Mouse (Mus musculus): ENCODE results near the gene Cela1. TPM values are rescaled to one million over a fixed set of nuclear protein-coding genes. Genes with fewer than 3 reads are reported as not detected.

The Cela1 gene
- polyA plus RNA-seq, 1 experiment from 2014 or later: 1.4 TPM

DNA sequence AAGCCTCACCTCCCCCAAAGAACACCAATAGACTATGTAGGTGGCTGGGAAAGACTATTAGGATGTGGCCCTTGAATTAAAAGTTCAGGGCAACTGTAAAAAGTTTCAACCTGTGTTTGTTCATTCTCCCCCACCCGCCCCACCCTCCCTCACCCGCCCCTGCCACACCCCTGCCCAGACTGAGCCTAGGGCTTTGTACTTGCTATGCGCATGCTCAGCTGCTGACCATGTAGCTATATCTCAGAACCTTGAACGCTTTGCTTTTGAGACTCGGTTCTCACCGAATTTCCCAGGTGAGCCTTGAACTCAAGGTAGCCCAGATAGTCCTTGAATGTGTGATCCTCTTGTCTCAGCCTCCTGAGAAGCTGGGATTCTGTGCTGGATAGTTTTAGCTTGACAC is 14.1 kb upstream of the Cela1 start:
- WGBS: 80% methylated on average over 6 of the region's 6 CpGs
- no peak for ATAC-seq (ENCODE audit: low FRiP score, low read depth)
- Histone ChIP-seq H3K27ac (replicated peaks) (no peak overlapping the region), H3K4me1 (peaks cover 5% of the 10 kb centered on the region; the same call in 1 of the 2 replicates), H3K36me3 (no peaks in the 10 kb centered on the region), H3K27me3 (peaks cover 21% of the 10 kb centered on the region), H3K4me2 (replicated peaks) (no peak overlapping the region), H3K9me3 (no peaks in the 10 kb centered on the region), H3K9ac (replicated peaks) (no peak overlapping the region), H3K4me3 (no peak overlapping the region)

DNA sequence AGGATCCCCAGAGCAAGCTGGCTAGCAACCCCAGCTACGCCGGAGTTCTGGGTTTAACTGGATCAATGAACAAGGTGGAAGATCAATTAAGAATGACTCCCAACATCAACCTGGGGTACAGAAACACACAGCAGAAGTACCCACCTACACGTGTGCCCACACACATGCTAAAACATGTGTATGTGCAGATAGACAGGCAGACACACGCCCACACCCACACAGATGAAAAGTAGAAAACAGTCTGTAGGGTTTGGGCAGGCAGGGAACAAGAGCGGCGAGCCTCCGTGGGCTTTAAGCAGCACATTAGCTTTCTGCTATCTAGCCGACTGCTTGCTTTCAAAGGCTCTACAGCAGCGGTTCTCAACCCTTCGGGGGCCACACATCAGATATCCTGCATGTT is 13.4 kb upstream of the Cela1 start:
- WGBS: 70% methylated on average over 10 of the region's 10 CpGs

DNA sequence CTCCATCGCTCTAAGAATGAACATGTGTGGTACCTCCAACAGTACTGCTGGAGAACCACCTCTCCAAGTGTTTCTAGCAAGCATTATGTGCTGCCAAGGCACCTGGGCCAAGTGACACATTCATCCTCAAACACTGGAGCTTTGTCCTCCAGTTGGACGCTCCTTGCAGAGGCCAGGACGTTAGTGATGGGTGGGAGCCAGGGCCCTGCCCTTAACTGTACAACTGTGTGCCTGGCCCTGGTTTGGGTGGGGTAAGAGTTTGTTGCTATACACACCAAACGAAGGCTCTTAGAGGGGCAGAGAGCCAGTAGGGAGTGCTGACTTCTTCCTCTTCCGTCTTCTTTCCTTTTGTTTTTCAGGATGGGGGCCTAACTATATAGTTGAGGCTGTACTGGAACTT is 12.7 kb upstream of the Cela1 start:
- H3K4me1 ChIP-seq: peaks cover 5% of the 10 kb centered on the region; the same call in 1 of the 2 replicates
- H3K27ac ChIP-seq (replicated peaks): no peak overlapping the region
- 80% methylated on average over 5 of the region's 5 CpGs for WGBS
- H3K4me3 ChIP-seq: no peak overlapping the region
- no peaks in the 10 kb centered on the region for H3K9me3 ChIP-seq
- no peaks in the 10 kb centered on the region for H3K36me3 ChIP-seq
- H3K27me3 ChIP-seq: peaks cover 21% of the 10 kb centered on the region
- no peak for ATAC-seq (ENCODE audit: low FRiP score, low read depth)
- no peak overlapping the region for H3K4me2 ChIP-seq (replicated peaks)
- no peak overlapping the region for H3K9ac ChIP-seq (replicated peaks)

More for the DNA sequence above, 13.4 kb upstream of the Cela1 start:
- peaks cover 5% of the 10 kb centered on the region; the same call in 1 of the 2 replicates for H3K4me1 ChIP-seq
- H3K36me3 ChIP-seq: no peaks in the 10 kb centered on the region
- no peak overlapping the region for H3K27ac ChIP-seq (replicated peaks)
- H3K4me2 ChIP-seq (replicated peaks): no peak overlapping the region
- no peak for ATAC-seq (ENCODE audit: low FRiP score, low read depth)
- no peak overlapping the region for H3K4me3 ChIP-seq
- peaks cover 21% of the 10 kb centered on the region for H3K27me3 ChIP-seq
- no peak overlapping the region for H3K9ac ChIP-seq (replicated peaks)
- no peaks in the 10 kb centered on the region for H3K9me3 ChIP-seq

DNA sequence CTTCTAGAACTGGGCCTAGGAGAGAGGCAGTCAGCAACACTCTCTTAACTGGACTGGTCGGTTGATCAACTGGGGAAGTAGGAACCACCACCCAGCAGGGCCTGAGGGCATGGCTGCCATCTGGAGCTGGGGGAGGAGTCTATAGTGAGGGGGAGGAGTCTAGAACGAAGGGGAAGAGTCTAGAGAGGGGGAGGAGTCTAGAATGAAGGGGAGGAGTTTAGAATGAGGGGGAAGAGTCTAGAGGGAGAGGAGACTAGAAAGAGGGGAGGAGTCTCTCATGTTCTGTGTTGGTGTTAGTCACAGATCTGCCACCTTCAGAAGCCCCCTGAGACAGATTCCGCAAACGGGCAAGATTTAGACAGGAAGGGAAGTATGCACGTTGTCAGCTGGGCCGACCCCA is 11.7 kb upstream of the Cela1 start:
- Histone ChIP-seq H3K4me1 (peaks cover 5% of the 10 kb centered on the region; the same call in 1 of the 2 replicates), H3K9ac (replicated peaks) (no peak overlapping the region), H3K36me3 (no peaks in the 10 kb centered on the region), H3K27ac (replicated peaks) (no peak overlapping the region), H3K9me3 (no peaks in the 10 kb centered on the region), H3K27me3 (peaks cover 17% of the 10 kb centered on the region), H3K4me3 (no peak overlapping the region), H3K4me2 (replicated peaks) (no peak overlapping the region)
- 70% methylated on average over 6 of the region's 6 CpGs for WGBS
- no peak for ATAC-seq (ENCODE audit: low FRiP score, low read depth)

DNA sequence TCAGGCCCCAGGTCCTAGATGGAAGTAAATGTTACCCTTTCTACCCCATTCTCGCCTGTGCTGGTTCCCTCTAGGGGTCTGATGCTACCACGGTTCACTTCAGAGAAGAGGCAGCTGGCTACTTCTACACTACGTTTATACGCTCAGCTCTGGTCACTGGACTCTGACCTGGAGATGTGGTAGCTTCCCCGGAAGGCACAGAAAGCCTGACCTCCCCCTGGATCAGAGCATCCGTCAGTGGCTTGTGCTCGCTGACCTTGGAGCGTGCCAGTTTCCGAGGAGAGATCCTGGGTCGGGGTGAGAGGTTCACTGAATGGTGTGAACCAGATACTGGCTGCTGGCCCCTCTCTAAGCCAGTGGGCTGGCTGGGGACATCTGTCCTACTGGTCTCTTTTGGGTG is 10.4 kb upstream of the Cela1 start:
- Histone ChIP-seq H3K36me3 (no peaks in the 10 kb centered on the region), H3K9ac (replicated peaks) (no peak overlapping the region), H3K9me3 (no peaks in the 10 kb centered on the region), H3K27me3 (peaks cover 6% of the 10 kb centered on the region), H3K4me1 (no peaks in the 10 kb centered on the region), H3K27ac (replicated peaks) (no peak overlapping the region), H3K4me2 (replicated peaks) (no peak overlapping the region), H3K4me3 (no peak overlapping the region)
- WGBS: 82% methylated on average over 10 of the region's 10 CpGs
- ATAC-seq (ENCODE audit: low FRiP score, low read depth): no peak

DNA sequence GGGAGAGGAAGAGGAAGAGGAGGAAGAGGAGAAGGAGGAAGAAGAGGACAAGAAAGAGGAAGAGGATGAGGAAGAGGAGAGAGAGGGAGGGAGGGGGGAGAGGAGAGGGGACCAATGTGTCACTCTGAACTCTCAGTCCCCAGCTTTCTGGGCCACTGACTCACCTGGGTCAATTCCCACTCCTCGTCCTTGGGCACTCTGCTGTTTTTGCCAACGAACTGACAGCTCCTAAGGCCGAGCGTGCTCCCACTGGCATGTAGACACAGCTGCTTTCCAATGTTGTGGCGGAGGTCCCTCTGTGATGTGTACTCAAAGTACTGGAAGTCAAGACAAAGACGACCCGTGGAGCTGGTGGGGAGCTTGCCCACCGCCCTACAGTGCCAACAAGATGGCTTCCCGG is 6.7 kb upstream of the Cela1 start:
- Histone ChIP-seq H3K9me3 (0 out of 2 replicates have a peak, but pooled peaks cover 6% of the 10 kb centered on the region), H3K27ac (replicated peaks) (no peak overlapping the region), H3K9ac (replicated peaks) (no peak overlapping the region), H3K4me1 (no peaks in the 10 kb centered on the region), H3K4me3 (no peak overlapping the region), H3K4me2 (replicated peaks) (no peak overlapping the region), H3K27me3 (peaks cover 4% of the 10 kb centered on the region; the same call in 1 of the 2 replicates), H3K36me3 (no peaks in the 10 kb centered on the region)
- 90% methylated on average over 9 of the region's 9 CpGs for WGBS
- no peak for ATAC-seq (ENCODE audit: low FRiP score, low read depth)

DNA sequence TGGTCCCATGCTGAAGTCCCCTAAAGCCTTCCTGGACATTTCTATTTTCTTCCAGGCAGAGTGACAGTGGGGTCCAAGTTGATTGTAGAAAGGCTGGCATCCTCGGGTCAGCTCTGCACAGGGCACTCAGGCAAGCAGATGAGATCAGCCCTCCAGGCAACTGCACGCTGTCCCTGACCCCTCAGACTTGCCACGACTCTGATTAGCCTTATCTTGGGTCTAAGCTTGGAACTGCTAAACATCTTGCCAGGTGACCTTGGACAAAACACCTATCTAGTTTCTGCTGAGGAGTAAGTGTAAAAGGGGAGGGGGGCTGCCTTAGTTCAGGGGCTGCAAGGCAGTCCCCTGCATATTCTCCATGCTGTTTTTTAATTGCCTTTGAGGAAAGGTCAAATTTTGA is 4.3 kb upstream of the Cela1 start:
- 0 out of 2 replicates have a peak, but pooled peaks cover 6% of the 10 kb centered on the region for H3K9me3 ChIP-seq
- 76% methylated on average over 3 of the region's 3 CpGs for WGBS
- H3K4me3 ChIP-seq: no peak overlapping the region
- peaks cover 4% of the 10 kb centered on the region; the same call in 1 of the 2 replicates for H3K27me3 ChIP-seq
- H3K4me2 ChIP-seq (replicated peaks): no peak overlapping the region
- no peak for ATAC-seq (ENCODE audit: low FRiP score, low read depth)
- H3K4me1 ChIP-seq: peaks cover 4% of the 10 kb centered on the region; the same call in 1 of the 2 replicates
- H3K36me3 ChIP-seq: no peaks in the 10 kb centered on the region
- H3K27ac ChIP-seq (replicated peaks): no peak overlapping the region
- no peak overlapping the region for H3K9ac ChIP-seq (replicated peaks)

DNA sequence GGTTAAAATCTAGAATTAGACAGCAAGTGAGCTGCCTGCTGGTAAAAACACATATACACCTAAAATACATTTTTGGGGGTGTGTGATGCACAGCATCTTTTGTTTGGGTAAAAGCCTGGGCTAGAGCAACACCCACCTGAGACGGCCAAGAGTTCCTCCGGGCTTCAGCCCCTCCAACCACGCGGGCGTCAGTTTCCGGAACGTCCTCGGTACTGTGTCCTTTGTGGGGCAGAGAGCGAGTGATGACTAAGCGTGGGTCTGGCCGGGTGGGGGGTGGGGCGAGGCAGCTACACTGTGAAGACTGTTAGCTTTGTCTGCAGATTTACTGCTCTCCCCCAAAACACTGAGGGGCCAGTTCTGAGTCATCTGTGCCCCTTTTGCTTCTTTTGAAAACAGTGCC is 732 bp downstream of the Cela1 start:
- peaks cover 5% of the 10 kb centered on the region; the same call in 1 of the 2 replicates for H3K4me1 ChIP-seq
- no peak overlapping the region for H3K9ac ChIP-seq (replicated peaks)
- peaks cover 14% of the 10 kb centered on the region; the same call in 1 of the 2 replicates for H3K27me3 ChIP-seq
- 0 out of 2 replicates have a peak, but pooled peaks cover 6% of the 10 kb centered on the region for H3K9me3 ChIP-seq
- ATAC-seq (ENCODE audit: low FRiP score, low read depth): no peak
- 70% methylated on average over 12 of the region's 12 CpGs for WGBS
- no peak overlapping the region for H3K4me2 ChIP-seq (replicated peaks)
- no peak overlapping the region for H3K4me3 ChIP-seq
- H3K27ac ChIP-seq (replicated peaks): no peak overlapping the region
- H3K36me3 ChIP-seq: no peaks in the 10 kb centered on the region

DNA sequence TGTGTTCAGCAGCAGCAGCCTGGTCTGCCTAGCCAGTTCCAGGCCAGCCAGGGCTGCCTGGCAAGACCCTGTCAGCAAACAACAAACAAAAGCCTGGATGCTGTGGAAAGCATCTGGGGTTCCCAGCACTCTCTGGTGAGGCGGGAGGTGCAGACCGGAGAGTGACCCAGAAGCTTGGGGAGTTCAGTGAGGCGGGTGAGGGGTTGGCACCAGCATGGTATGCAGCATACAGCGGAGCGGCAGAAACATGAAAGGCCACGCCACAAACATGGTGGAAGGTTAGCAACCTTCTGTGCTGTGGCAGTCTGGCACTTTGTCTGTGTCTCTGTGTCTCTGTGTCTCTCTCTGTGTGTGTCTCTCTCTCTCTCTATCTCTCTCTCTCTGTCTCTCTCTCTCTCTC is 1.3 kb downstream of the Cela1 start:
- H3K27ac ChIP-seq (replicated peaks): no peak overlapping the region
- 0 out of 2 replicates have a peak, but pooled peaks cover 6% of the 10 kb centered on the region for H3K9me3 ChIP-seq
- peaks cover 5% of the 10 kb centered on the region; the same call in 1 of the 2 replicates for H3K4me1 ChIP-seq
- H3K4me3 ChIP-seq: no peak overlapping the region
- no peaks in the 10 kb centered on the region for H3K36me3 ChIP-seq
- no peak overlapping the region for H3K9ac ChIP-seq (replicated peaks)
- ATAC-seq (ENCODE audit: low FRiP score, low read depth): no peak
- H3K4me2 ChIP-seq (replicated peaks): no peak overlapping the region
- 92% methylated on average over 6 of the region's 6 CpGs for WGBS
- peaks cover 14% of the 10 kb centered on the region; the same call in 1 of the 2 replicates for H3K27me3 ChIP-seq

DNA sequence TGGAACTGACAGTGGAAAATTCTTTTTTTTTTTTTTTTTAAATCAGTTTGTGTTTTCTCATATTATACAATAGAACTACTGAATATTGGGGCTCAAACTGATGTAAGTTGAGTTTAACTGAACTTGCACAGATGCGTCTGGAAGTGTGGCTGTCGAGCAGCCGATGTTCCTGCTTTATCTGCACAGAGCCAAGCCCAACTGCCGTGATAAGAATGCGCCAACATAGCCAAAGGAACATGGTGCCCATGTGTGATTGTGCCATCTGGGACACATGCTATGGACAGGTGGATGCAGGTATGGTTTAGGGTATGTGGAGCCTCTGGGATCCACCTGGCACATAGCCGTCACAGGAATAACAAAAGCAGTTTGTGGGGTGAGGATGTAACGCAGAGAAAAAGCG is 1.9 kb downstream of the Cela1 start:
- no peaks in the 10 kb centered on the region for H3K36me3 ChIP-seq
- no peak overlapping the region for H3K4me3 ChIP-seq
- no peak for ATAC-seq (ENCODE audit: low FRiP score, low read depth)
- H3K4me1 ChIP-seq: peaks cover 5% of the 10 kb centered on the region; the same call in 1 of the 2 replicates
- H3K27ac ChIP-seq (replicated peaks): no peak overlapping the region
- H3K9ac ChIP-seq (replicated peaks): no peak overlapping the region
- no peak overlapping the region for H3K4me2 ChIP-seq (replicated peaks)
- 0 out of 2 replicates have a peak, but pooled peaks cover 6% of the 10 kb centered on the region for H3K9me3 ChIP-seq
- H3K27me3 ChIP-seq: peaks cover 14% of the 10 kb centered on the region; the same call in 1 of the 2 replicates
- 91% methylated on average over 8 of the region's 8 CpGs for WGBS

DNA sequence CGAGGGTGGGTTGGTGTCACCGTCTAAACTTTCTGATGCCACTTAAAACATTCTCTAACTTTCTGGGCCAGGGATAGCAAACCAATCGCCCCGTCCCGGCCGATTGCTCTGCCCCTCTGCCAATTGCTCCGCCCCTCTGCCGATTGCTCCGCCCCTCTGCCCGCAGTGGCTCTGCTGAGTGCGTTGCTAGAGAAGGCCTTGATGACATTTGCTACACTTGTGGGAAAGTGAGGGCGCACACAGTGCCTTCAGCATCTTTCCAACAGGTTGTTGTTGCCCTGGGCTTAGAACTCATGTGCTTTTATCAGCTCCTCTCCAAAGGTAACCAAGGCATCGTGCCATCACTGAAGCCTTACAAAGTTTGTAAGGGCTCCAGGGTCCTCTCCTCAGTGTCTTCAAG is 2.5 kb downstream of the Cela1 start:
- H3K36me3 ChIP-seq: no peaks in the 10 kb centered on the region
- H3K27ac ChIP-seq (replicated peaks): no peak overlapping the region
- no peak for ATAC-seq (ENCODE audit: low FRiP score, low read depth)
- WGBS: 19% methylated on average over 13 of the region's 13 CpGs
- H3K9me3 ChIP-seq: 0 out of 2 replicates have a peak, but pooled peaks cover 2% of the 10 kb centered on the region
- peaks cover 14% of the 10 kb centered on the region; the same call in 1 of the 2 replicates for H3K27me3 ChIP-seq
- H3K4me1 ChIP-seq: peaks cover 5% of the 10 kb centered on the region
- H3K4me3 ChIP-seq: no peak overlapping the region
- no peak overlapping the region for H3K9ac ChIP-seq (replicated peaks)
- H3K4me2 ChIP-seq (replicated peaks): no peak overlapping the region

DNA sequence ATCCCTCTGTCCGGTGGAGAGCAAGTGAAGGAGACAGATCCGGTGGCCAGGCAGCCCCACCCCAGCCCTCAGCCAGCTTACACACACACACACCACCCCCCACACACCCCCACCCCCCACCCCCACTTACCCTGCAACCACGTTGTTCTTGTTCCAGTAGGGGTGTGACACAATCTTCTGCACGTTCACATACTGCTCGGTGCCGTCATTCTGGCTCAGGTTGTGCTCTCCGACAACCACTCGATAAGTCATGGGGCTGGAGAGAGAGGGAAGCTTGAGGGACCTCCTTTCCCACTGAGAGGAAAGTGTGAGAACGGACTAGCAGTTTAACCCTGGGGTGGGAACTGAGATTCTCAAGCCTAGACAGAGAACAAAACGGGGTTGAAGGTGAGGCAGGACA is 3.3 kb downstream of the Cela1 start:
- Histone ChIP-seq H3K9ac (replicated peaks) (no peak overlapping the region), H3K9me3 (no peaks in the 10 kb centered on the region), H3K4me1 (peaks cover 5% of the 10 kb centered on the region), H3K36me3 (no peaks in the 10 kb centered on the region), H3K27ac (replicated peaks) (no peak overlapping the region), H3K4me3 (no peak overlapping the region), H3K4me2 (replicated peaks) (no peak overlapping the region), H3K27me3 (peaks cover 14% of the 10 kb centered on the region; the same call in 1 of the 2 replicates)
- no peak for ATAC-seq (ENCODE audit: low FRiP score, low read depth)
- WGBS: 62% methylated on average over 10 of the region's 10 CpGs

DNA sequence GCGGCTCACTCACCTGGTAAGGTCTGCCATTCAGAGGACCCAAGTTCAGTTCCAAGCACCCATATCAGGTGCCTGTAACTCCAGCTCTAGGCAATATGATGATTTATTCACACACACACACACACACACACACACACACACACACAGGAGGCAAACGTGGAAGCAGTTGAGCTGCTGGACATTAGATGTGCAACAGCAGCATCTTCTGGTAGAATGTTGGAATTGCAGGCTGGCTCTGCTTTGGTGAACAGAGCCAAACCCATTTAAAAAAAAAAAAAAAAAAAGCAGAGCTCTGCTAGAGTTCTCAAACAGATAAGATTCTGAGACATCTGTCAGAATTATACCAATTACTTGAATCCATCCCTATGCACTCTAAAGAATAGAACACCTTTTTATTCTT is 4.7 kb downstream of the Cela1 start:
- 50% methylated on average over 2 of the region's 2 CpGs for WGBS
- Histone ChIP-seq H3K27ac (replicated peaks) (no peak overlapping the region), H3K36me3 (no peaks in the 10 kb centered on the region), H3K9me3 (no peaks in the 10 kb centered on the region), H3K4me3 (no peak overlapping the region), H3K9ac (replicated peaks) (no peak overlapping the region), H3K4me2 (replicated peaks) (no peak overlapping the region), H3K4me1 (peaks cover 5% of the 10 kb centered on the region), H3K27me3 (peaks cover 14% of the 10 kb centered on the region; the same call in 1 of the 2 replicates)
- no peak for ATAC-seq (ENCODE audit: low FRiP score, low read depth)
